Mouse (Mus musculus): ENCODE data around the gene Sycp2l. TPM values are rescaled to one million over a fixed set of nuclear protein-coding genes. Genes with fewer than 3 reads are reported as not detected.

The Sycp2l gene
- not detected for total RNA-seq (2023)

DNA sequence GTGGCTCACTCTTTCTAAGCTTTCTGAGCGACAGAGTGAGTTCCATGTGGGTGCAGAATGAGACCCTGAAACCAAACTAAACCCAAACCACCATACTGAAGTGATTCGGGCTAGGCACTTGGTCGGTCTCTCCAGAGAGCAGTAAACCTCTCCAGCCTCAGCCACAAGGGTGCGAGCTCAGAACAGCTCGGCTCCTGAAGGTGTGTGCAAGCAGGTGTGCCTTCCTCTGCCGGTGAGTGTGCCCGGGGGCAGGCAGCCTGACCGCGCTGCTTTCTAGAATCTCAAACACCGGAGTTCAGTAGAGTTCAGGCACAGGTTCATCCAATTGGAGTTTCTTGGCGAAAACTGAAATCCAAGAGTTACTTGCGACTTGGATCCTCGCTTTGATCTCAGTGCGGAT is at the start of gene Sycp2l:
Gene Sycp2l, plus strand, starts transcription at position 368 of the 400 bp plus-strand sequence.

DNA sequence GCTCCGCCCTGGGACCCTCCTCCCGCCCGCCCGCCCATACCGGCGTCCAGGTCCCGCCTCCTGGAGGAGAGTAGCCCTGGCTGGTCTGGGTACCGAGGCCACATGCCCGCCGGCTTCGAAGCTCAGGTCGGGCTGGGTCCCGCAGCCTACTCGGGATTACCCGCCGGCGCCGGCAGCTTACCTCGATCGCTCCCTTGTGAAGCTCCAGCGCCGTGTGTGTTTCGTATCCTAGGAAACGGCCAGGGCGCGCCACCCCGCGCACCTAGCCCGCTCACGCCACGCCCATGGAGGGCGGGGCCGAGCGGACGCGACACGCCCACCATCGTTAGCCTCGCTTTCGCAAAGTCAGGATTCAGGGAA is 34.7 kb upstream of the Sycp2l start, which contains the start of gene Mak:
Gene Mak, minus strand, starts transcription at position 286 of the 360 bp plus-strand sequence.

DNA sequence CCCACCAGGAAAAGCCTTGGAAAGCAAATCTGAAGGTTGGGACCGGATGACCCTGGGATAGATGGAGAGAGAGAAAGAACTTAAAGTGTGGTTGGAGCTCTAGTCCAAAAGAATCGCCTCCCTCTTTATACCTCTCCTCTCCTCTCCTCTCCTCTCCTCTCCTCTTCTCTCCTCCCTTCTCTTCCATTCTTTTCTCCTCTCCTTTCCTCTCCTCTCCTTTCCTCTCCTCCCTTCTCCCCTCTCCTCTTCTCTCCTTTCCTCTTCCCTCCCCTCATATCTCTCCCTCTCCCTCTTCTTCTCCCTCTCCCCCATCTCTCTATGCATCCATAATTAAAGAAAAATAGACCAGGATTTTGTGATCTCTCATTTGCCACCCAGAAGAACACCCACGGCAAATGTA is 3.2 kb upstream of the Sycp2l start, which contains the start of gene Gcm2:
Gene Gcm2, minus strand, starts transcription at position 101 of the 400 bp plus-strand sequence.

DNA sequence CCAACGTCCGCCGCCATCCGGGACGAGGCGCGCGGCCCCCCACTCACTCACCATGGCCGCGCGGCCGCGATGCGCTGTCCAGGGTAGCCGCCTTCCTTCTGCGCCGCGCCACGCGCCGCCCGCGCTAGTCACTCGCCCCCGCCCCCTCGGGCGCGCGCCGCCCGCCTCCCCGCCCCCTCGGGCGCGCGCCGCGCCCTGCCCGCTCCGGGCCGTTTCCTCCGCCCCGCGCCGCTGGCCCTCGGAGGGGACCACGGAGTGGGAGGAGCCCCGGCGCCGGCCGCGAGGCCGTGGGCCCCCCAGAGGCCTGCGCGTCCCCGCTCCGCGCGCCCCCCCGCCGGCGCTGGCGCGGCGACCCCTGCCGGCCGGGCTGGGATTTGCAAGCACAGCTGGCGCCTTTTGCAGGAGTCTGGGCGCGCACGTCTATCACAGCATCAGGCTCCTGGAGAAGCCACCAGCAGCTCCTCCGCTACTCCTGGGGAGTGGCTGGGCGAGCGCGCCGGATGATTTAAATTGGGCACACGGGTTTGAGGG is 106.3 kb downstream of the Sycp2l start, which contains the start of gene Elovl2:
Gene Elovl2, minus strand, starts transcription at position 102 of the 531 bp plus-strand sequence.

Other genes starting within 250 kb of the Sycp2l start
- gene Pak1ip1, start 113.3 kb upstream of the Sycp2l start, total RNA-seq (2023): 10 to 100 TPM; 65.1 to 65.5 TPM
- gene Tmem14c, start 98.0 kb upstream of the Sycp2l start, total RNA-seq (2023): 10 to 100 TPM; 35.1 to 39.9 TPM
- gene Mak, start 34.6 kb upstream of the Sycp2l start, total RNA-seq (2023): not detected
- gene Gcm2, start 3.3 kb upstream of the Sycp2l start, total RNA-seq (2023): under 1 TPM in 1 of 2 experiments, not detected in 1; 0.21 TPM
- gene Elovl2, start 106.1 kb downstream of the Sycp2l start, total RNA-seq (2023): not detected
- 1 to 10 TPM; 4.2 to 6.2 TPM for gene Smim13, start 135.5 kb downstream of the Sycp2l start, total RNA-seq (2023)
- gene Gm17364, start 159.7 kb downstream of the Sycp2l start, total RNA-seq (2023): not detected